Mouse (Mus musculus): ENCODE measurements around the gene Olfr231. TPM values are rescaled to one million over a fixed set of nuclear protein-coding genes. Genes with fewer than 3 reads are reported as not detected.

The Olfr231 gene
- polyA plus RNA-seq, 1 experiment from 2014 or later: not detected

GRCm38 (mm10) chr1:174066305-174066704, 54.7 kb downstream of the Olfr231 start, which contains the start of gene Olfr430:
TSS of gene Olfr430 (plus strand) at chr1:174066605.
- no peak within 1 kb of the TSS for H3K4me3 ChIP-seq (ENCODE audit: low read depth, low read length)
- no peak for ATAC-seq
- no peak within 1 kb of the TSS for H3K4me2 ChIP-seq (replicated peaks; ENCODE audit: low read depth)
- TF ChIP-seq CTCF (IDR thresholded peaks at IDR 0.05; ENCODE audit: low read depth): no peak
- 92% methylated on average over 3 of the region's 3 CpGs for WGBS
- no peak within 1 kb of the TSS for H3K27ac ChIP-seq (ENCODE audit: low read depth, low read length)
- H3K27me3 ChIP-seq (replicated peaks; ENCODE audit: control insufficient read depth, insufficient read depth, low read length): no peaks in the 10 kb centered on the region
- no peaks in the 10 kb centered on the region for H3K4me1 ChIP-seq (replicated peaks; ENCODE audit: control insufficient read depth, insufficient read depth, low read length)
- H3K36me3 ChIP-seq (ENCODE audit: control insufficient read depth, insufficient read depth): no peaks in the 10 kb centered on the region
- H3K9me3 ChIP-seq (ENCODE audit: control insufficient read depth): no peaks in the 10 kb centered on the region
- H3K9ac ChIP-seq (ENCODE audit: low read depth, low read length): no peak within 1 kb of the TSS

Other genes with a start within 250 kb of the Olfr231 start
- gene Ifi211, start 208.1 kb downstream of the Olfr231 start, polyA plus RNA-seq (2015; fragmentation: Nextera tagmentation; extraction: Ambion mirVana): 1.3 and 1.6 TPM in 2 replicates
- 4.3 and 6.1 TPM in 2 replicates for gene Mndal, start 178.7 kb downstream of the Olfr231 start, polyA plus RNA-seq (2015; fragmentation: Nextera tagmentation; extraction: Ambion mirVana)
- 3.7 and 5.9 TPM in 2 replicates for gene Ifi203, start 178.5 kb downstream of the Olfr231 start, polyA plus RNA-seq (2015; fragmentation: Nextera tagmentation; extraction: Ambion mirVana)
- not detected in 2 replicates for gene Ifi202b, start 138.4 kb downstream of the Olfr231 start, polyA plus RNA-seq (2015; fragmentation: Nextera tagmentation; extraction: Ambion mirVana)
- gene Ifi205, start 89.4 kb downstream of the Olfr231 start, polyA plus RNA-seq (2015; fragmentation: Nextera tagmentation; extraction: Ambion mirVana): 1.7 and 1.9 TPM in 2 replicates
- not detected in 2 replicates for gene Olfr433, start 80.5 kb downstream of the Olfr231 start, polyA plus RNA-seq (2015; fragmentation: Nextera tagmentation; extraction: Ambion mirVana)
- gene Olfr432, start 72.0 kb downstream of the Olfr231 start, polyA plus RNA-seq (2015; fragmentation: Nextera tagmentation; extraction: Ambion mirVana): not detected in 2 replicates
- not detected in 2 replicates for gene Olfr430, start 54.6 kb downstream of the Olfr231 start, polyA plus RNA-seq (2015; fragmentation: Nextera tagmentation; extraction: Ambion mirVana)
- not detected in 2 replicates for gene Olfr429, start 36.8 kb downstream of the Olfr231 start, polyA plus RNA-seq (2015; fragmentation: Nextera tagmentation; extraction: Ambion mirVana)
- gene Olfr427, start 24.3 kb downstream of the Olfr231 start, polyA plus RNA-seq (2015; fragmentation: Nextera tagmentation; extraction: Ambion mirVana): not detected in 2 replicates
- gene Olfr424, start 10.4 kb upstream of the Olfr231 start, polyA plus RNA-seq (2015; fragmentation: Nextera tagmentation; extraction: Ambion mirVana): not detected in 2 replicates
- gene Olfr420, start 34.5 kb upstream of the Olfr231 start, polyA plus RNA-seq (2015; fragmentation: Nextera tagmentation; extraction: Ambion mirVana): not detected in 2 replicates
- gene Spta1, start 51.6 kb upstream of the Olfr231 start, polyA plus RNA-seq (2015; fragmentation: Nextera tagmentation; extraction: Ambion mirVana): 0.04 TPM in 1 of 2 replicates, not detected in the other
- gene Olfr419, start 130.9 kb upstream of the Olfr231 start, polyA plus RNA-seq (2015; fragmentation: Nextera tagmentation; extraction: Ambion mirVana): not detected in 2 replicates
- gene Mptx1, start 209.4 kb upstream of the Olfr231 start, polyA plus RNA-seq (2015; fragmentation: Nextera tagmentation; extraction: Ambion mirVana): 71.5 and 126 TPM in 2 replicates
- gene Olfr417, start 244.0 kb upstream of the Olfr231 start, polyA plus RNA-seq (2015; fragmentation: Nextera tagmentation; extraction: Ambion mirVana): not detected in 2 replicates